Mouse (Mus musculus) lung, postnatal 0 days (tissue): ENCODE results near the gene Mctp2. TPM values are rescaled to one million over a fixed set of nuclear protein-coding genes. Genes with fewer than 3 reads are reported as not detected.
A peak's percentile ranks its signal among the peaks of the same experiment; 100 is the strongest.

Experiments used
- ATAC-seq: fragments of 200-750 bp; cut with Nextera tagmentation; 2 replicates; pipeline ENCODE4 v1.8.0; 2017; ENCODE audit warnings: moderate library complexity
- DNase-seq: peaks from one replicate; pipeline ENCODE4 v3.0.0-alpha.2; 2016; ENCODE audit warnings: low spot score
- H3K27ac ChIP-seq: fragments of 300-500 bp; sonication (generic); 2 replicates; pipeline ENCODE4 v1.5.1; 2014; ENCODE audit warnings: antibody characterized with exemption, mild to moderate bottlenecking, low read length, mixed read lengths
- H3K27me3 ChIP-seq: fragments of 300-500 bp; sonication (generic); replicated peaks from 2 replicates; pipeline ENCODE4 v1.6.1; 2014; ENCODE audit warnings: low read length, mixed read lengths; ENCODE audit not compliant: insufficient read depth
- H3K36me3 ChIP-seq: fragments of 300-500 bp; sonication (generic); 2 replicates; pipeline ENCODE4 v1.6.1; 2014; ENCODE audit warnings: low read length, mixed read lengths; ENCODE audit not compliant: insufficient read depth
- H3K4me1 ChIP-seq: fragments of 300-500 bp; sonication (generic); 2 replicates; pipeline ENCODE4 v1.6.1; 2014; ENCODE audit warnings: antibody characterized with exemption, low read depth, low read length, mixed read lengths; ENCODE audit not compliant: insufficient read depth
- H3K4me2 ChIP-seq: fragments of 300-500 bp; sonication (generic); replicated peaks from 2 replicates; pipeline ENCODE4 v1.6.1; 2014; ENCODE audit warnings: low read depth, mild to moderate bottlenecking, low read length, moderate library complexity, mixed read lengths
- H3K4me3 ChIP-seq: fragments of 300-500 bp; sonication (generic); 2 replicates; pipeline ENCODE4 v1.5.1; 2014; ENCODE audit warnings: low read depth, low read length
- H3K9ac ChIP-seq: fragments of 300-500 bp; sonication (generic); replicated peaks from 2 replicates; pipeline ENCODE4 v1.6.1; 2014; ENCODE audit warnings: low read depth, mild to moderate bottlenecking
- H3K9me3 ChIP-seq: fragments of 300-500 bp; sonication (generic); 2 replicates; pipeline ENCODE4 v1.6.1; 2016; ENCODE audit warnings: low read length, mixed read lengths
- CTCF ChIP-seq: IDR thresholded peaks from 2 replicates; pipeline ENCODE4 v1.5.1; 2016; ENCODE audit warnings: antibody characterized with exemption, mild to moderate bottlenecking
- EP300 ChIP-seq: IDR thresholded peaks from 2 replicates; pipeline ENCODE4 v1.6.1; 2016; ENCODE audit warnings: antibody characterized with exemption, mild to moderate bottlenecking, control low read depth
- WGBS: fragments of 180-500 bp; shearing (Covaris S2); extraction: QIAGEN DNeasy Blood & Tissue Kit; methylation state at CpG from one replicate; pipeline ENCODE4 v1.1.7; 2014; 5-methylcytosine and 5-hydroxymethylcytosine counted together
- polyA plus RNA-seq: library from polyadenylated mRNA; unstranded; fragments of >200 nt; fragmentation: Nextera tagmentation; extraction: Ambion mirVana; gene quantifications from 2 replicates; pipeline ENCODE4 v1.2.1, GENCODE M21; 2015

Mctp2 gene
- polyA plus RNA-seq, 1 experiment from 2014 or later: 3.2 TPM

- no peaks in the 10 kb centered on the region for H3K36me3 ChIP-seq
- H3K4me3 ChIP-seq: no peak overlapping the region
- no peaks in the 10 kb centered on the region for H3K4me1 ChIP-seq
- no peak overlapping the region for H3K4me2 ChIP-seq
- WGBS: 54% methylated on average over 7 of the region's 7 CpGs
- H3K27me3 ChIP-seq: no peaks in the 10 kb centered on the region
- H3K9me3 ChIP-seq: no peaks in the 10 kb centered on the region
- no peak for ATAC-seq
- no peak overlapping the region for H3K9ac ChIP-seq
- TF ChIP-seq EP300: no peak
- no peak for TF ChIP-seq CTCF
- H3K27ac ChIP-seq: no peak overlapping the region
- DNase-seq: no peak
Observed at GRCm38 (mm10) chr7:72231182-72231877, 75.1 kb downstream of the Mctp2 start.

GRCm38 (mm10) chr7:72229925-72230324, 76.5 kb downstream of the Mctp2 start:
- H3K4me2 ChIP-seq: no peak overlapping the region
- H3K9ac ChIP-seq: no peak overlapping the region
- no peaks in the 10 kb centered on the region for H3K9me3 ChIP-seq
- 57% methylated on average over 7 of the region's 7 CpGs for WGBS
- H3K27me3 ChIP-seq: no peaks in the 10 kb centered on the region
- ATAC-seq: no peak
- H3K4me1 ChIP-seq: no peaks in the 10 kb centered on the region
- H3K36me3 ChIP-seq: no peaks in the 10 kb centered on the region
- no peak for TF ChIP-seq EP300
- TF ChIP-seq CTCF: no peak
- H3K4me3 ChIP-seq: no peak overlapping the region
- no peak for DNase-seq
- H3K27ac ChIP-seq: no peak overlapping the region

DNA sequence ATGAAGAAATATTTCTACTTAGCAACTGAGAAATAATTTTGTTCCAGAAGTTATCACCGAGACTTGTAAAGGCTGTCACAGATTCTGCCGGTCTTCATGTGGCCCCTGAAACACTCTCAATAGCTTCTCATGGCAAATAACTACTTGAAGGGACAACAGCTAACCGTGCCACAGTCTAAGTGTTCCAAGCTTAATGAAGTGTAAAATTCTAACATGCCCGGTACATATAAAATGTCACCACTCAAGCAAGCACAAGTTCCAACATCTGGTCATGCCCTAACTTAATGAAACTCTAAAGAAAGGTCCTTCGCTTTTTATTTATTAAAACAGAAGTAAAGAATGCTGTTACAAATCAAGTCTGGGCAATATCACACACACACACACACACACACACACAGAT, 82.8 kb downstream of the Mctp2 start:
- WGBS: 60% methylated on average over 5 of the region's 5 CpGs
- no peak overlapping the region for H3K4me2 ChIP-seq
- H3K9ac ChIP-seq: no peak overlapping the region
- no peak overlapping the region for H3K27ac ChIP-seq
- TF ChIP-seq CTCF: no peak
- TF ChIP-seq EP300: no peak
- no peaks in the 10 kb centered on the region for H3K4me1 ChIP-seq
- DNase-seq (no peak), ATAC-seq (no peak)
- no peak overlapping the region for H3K4me3 ChIP-seq
- no peaks in the 10 kb centered on the region for H3K9me3 ChIP-seq
- H3K36me3 ChIP-seq: no peaks in the 10 kb centered on the region
- H3K27me3 ChIP-seq: no peaks in the 10 kb centered on the region

DNA sequence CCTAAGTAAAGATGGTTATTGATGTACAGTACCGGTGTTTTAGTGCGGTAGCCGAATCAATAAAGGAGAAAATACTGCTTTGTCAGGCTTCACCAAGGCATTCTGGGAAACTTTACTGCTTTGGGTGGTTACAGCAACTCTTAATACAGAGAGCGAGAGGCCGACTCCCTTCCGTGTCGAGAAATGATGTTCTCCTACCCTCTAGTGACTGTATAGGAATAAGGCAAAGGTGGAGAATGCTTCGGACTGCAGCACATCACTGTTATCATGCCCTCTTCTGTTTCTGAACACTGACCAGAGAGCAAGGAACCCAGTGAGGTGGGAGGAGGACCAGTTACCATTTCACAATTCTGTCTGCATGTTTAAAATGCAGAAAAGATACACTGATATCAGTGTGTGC, 83.9 kb downstream of the Mctp2 start:
- no peak for DNase-seq
- WGBS: 77% methylated on average over 8 of the region's 8 CpGs
- TF ChIP-seq CTCF: peak; percentile 27; the same call in 1 of the 2 replicates
- TF ChIP-seq EP300: no peak
- Histone ChIP-seq H3K27me3 (no peaks in the 10 kb centered on the region), H3K4me2 (no peak overlapping the region), H3K36me3 (no peaks in the 10 kb centered on the region), H3K4me3 (no peak overlapping the region), H3K27ac (no peak overlapping the region), H3K9ac (no peak overlapping the region), H3K4me1 (no peaks in the 10 kb centered on the region), H3K9me3 (no peaks in the 10 kb centered on the region)
- no peak for ATAC-seq

DNA sequence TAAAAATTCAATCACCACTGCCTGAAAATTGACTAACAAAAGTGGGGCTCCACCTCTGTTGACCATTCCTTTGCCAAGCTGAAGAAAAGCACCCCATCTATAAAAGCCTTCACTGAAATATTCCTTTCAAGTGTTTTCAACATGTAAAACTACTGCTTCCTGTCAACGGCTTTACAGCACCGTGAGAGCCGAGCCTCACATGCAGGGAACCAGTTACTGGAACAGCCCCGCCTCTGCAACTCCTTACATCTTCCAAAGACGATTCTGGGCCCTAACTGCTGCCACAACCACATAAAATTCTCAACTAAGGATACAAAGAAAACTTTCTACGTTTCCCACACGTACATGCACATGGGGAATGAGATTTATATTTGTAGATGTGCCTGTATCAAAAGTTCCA, 88.4 kb downstream of the Mctp2 start:
- no peak for ATAC-seq
- no peak overlapping the region for H3K4me3 ChIP-seq

DNA sequence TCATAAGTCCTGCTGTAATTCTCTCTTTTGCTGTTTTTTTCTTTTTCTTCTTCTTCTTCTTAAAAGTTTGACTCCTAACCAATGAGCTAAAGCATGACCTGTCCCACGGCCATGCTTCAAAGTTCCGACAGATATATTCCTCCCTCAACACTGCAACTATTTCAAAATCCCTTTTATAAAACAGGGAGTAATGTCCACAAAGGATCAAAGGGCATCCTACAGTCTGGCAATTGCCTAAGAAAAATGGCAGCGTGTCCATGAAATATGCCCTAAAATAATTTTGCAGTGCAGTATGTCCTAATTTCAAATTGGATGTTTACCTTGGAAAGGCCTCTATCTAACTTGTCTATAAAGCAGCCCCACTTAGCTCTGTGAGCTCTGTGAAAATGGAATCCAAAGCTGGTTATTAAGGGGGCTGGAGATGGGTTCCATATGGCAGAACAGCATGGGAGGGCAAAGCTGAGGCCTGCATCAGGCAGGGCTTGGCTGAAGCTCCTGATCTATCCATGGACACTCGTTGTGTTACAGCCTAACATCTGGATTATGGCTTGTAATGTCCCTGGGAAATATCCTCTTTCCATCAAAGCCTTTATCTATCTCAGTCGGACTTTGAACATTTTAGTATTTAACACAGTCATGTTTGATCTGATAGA, 90.7 kb downstream of the Mctp2 start:
- 60% methylated on average over 5 of the region's 5 CpGs for WGBS
- Histone ChIP-seq H3K9me3 (no peaks in the 10 kb centered on the region), H3K4me2 (no peak overlapping the region), H3K27me3 (no peaks in the 10 kb centered on the region), H3K9ac (no peak overlapping the region), H3K36me3 (no peaks in the 10 kb centered on the region), H3K4me3 (no peak overlapping the region), H3K4me1 (no peaks in the 10 kb centered on the region), H3K27ac (no peak overlapping the region)
- DNase-seq (peak; percentile 90), ATAC-seq (peak; percentile 94)
- TF ChIP-seq CTCF (no peak), EP300 (peak; percentile 91)

More for the DNA sequence above, 88.4 kb downstream of the Mctp2 start:
- Histone ChIP-seq H3K36me3 (no peaks in the 10 kb centered on the region), H3K27me3 (no peaks in the 10 kb centered on the region), H3K4me2 (no peak overlapping the region), H3K9me3 (no peaks in the 10 kb centered on the region), H3K27ac (no peak overlapping the region), H3K4me1 (no peaks in the 10 kb centered on the region), H3K9ac (no peak overlapping the region)
- no peak for TF ChIP-seq CTCF
- WGBS: 37% methylated on average over 7 of the region's 7 CpGs
- DNase-seq: no peak
